Mouse (Mus musculus) spleen, adult 2 months (tissue): ENCODE data around the gene Edar. TPM values are rescaled to one million over a fixed set of nuclear protein-coding genes. Genes with fewer than 3 reads are reported as not detected.

ENCODE experiments used
- DNase-seq, 2 experiments: peaks; one replicate each; pipeline versions ENCODE4 v3.0.0 to v3.0.0-alpha.2; 2012 to 2021; ENCODE audit warnings: low spot score in 2 of 2, low read depth in 1 of 2
- H3K27ac ChIP-seq: fragments of 200-500 bp; 2 replicates; pipeline ENCODE4 v1.5.1; 2012; ENCODE audit warnings: low read length, inconsistent platforms; ENCODE audit not compliant: insufficient read depth
- H3K27me3 ChIP-seq: fragments of 200-500 bp; 2 replicates; pipeline ENCODE4 v1.6.1; 2012; ENCODE audit warnings: mild to moderate bottlenecking, moderate library complexity, low read length, inconsistent platforms; ENCODE audit not compliant: control insufficient read depth, insufficient read depth
- H3K36me3 ChIP-seq: fragments of 200-500 bp; 2 replicates; pipeline ENCODE4 v1.6.1; 2012; ENCODE audit warnings: mild to moderate bottlenecking, low read length, inconsistent platforms; ENCODE audit not compliant: control insufficient read depth, insufficient read depth
- H3K4me1 ChIP-seq: fragments of 200-500 bp; 2 replicates; pipeline ENCODE4 v1.6.1; 2011; ENCODE audit warnings: inconsistent platforms; ENCODE audit not compliant: control insufficient read depth, insufficient read depth, insufficient read length
- H3K4me3 ChIP-seq: fragments of 200-500 bp; 2 replicates; pipeline ENCODE4 v1.5.1; 2011; ENCODE audit warnings: mild to moderate bottlenecking, inconsistent platforms; ENCODE audit not compliant: insufficient read depth, insufficient read length; ENCODE audit errors: extremely low read depth
- CTCF ChIP-seq: fragments of 200-500 bp; IDR thresholded peaks from 2 replicates; pipeline ENCODE4 v1.5.1; 2011; ENCODE audit warnings: mild to moderate bottlenecking, inconsistent platforms; ENCODE audit not compliant: insufficient read depth, insufficient read length, insufficient replicate concordance; ENCODE audit errors: extremely low read depth
- POLR2A ChIP-seq: fragments of 200-500 bp; IDR thresholded peaks from 2 replicates; pipeline ENCODE4 v1.6.1; 2011; ENCODE audit warnings: low read depth, low read length, inconsistent platforms
- WGBS: fragments of 180-500 bp; shearing (Covaris S2); methylation state at CpG from one replicate; pipeline ENCODE4 v1.1.7; 2018; 5-methylcytosine and 5-hydroxymethylcytosine counted together
- polyA plus RNA-seq: library from polyadenylated mRNA; depleted of rRNA; stranded (reverse); fragments of >200 nt; gene quantifications from 2 replicates; pipeline ENCODE4 v1.2.3, GENCODE M21; 2012

The Edar gene
- polyA plus RNA-seq, 1 experiment, result 0.72 TPM

DNA sequence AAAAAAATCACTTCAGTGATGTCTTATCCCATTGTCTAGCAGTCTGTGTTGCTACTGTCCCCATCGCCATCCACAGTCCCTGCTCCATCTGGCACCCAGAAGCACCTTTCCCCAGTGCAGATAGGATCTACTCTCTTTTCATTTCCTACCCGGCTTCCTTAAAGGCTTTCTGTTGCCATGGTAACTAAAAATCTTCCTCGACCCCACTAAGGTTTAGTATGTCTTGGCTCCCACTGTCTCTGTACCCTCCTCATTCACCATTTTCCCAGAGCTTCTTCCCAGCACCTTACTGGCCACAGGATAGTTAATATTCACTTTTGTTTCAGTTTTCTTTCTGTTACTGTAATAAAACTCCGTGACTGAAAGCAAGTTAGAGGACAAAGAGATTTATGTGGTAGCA, 24.7 kb upstream of the Edar start:
- WGBS, result 31% methylated on average over 4 of the region's 4 CpGs
- H3K4me1 ChIP-seq, result no peaks in the 10 kb centered on the region
- H3K36me3 ChIP-seq, result no peaks in the 10 kb centered on the region
- H3K27me3 ChIP-seq, result no peaks in the 10 kb centered on the region
- no peak for DNase-seq
- H3K27ac ChIP-seq, result no peak overlapping the region
- no peak for TF ChIP-seq POLR2A
- no peak for TF ChIP-seq CTCF
- H3K4me3 ChIP-seq, result no peak overlapping the region

DNA sequence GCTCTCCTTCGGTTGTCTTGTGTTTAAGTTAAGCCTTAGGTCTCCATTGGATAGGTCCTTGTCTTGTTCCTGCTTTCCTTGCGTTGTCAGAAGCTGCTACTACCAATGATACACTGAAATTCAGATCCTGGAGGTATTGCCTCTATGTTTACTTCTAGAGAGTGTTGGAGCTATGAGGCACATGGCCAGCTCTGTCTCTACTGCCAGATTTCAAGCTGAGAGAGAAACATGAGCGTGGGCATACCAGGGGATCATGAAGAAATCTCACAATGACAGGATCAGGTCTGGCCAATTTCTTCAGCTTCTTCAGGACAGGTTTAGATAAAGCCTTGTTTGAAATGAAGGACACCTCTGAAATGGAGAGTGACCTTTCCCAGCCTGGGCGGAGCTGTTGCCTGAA, 23.5 kb upstream of the Edar start:
- no peaks in the 10 kb centered on the region for H3K4me1 ChIP-seq
- no peak for DNase-seq
- H3K4me3 ChIP-seq, result no peak overlapping the region
- H3K27ac ChIP-seq, result no peak overlapping the region
- H3K27me3 ChIP-seq, result no peaks in the 10 kb centered on the region
- WGBS, result 87% methylated on average over 4 of the region's 4 CpGs
- no peaks in the 10 kb centered on the region for H3K36me3 ChIP-seq
- TF ChIP-seq CTCF (no peak), POLR2A (no peak)

GRCm38 (mm10) chr10:58691051-58691450, 15.6 kb upstream of the Edar start:
- H3K36me3 ChIP-seq, result no peaks in the 10 kb centered on the region
- H3K4me3 ChIP-seq, result no peak overlapping the region
- 66% methylated on average over 7 of the region's 7 CpGs for WGBS
- no peak for DNase-seq
- H3K4me1 ChIP-seq, result no peaks in the 10 kb centered on the region
- H3K27me3 ChIP-seq, result no peaks in the 10 kb centered on the region
- TF ChIP-seq CTCF (no peak), POLR2A (no peak)
- no peak overlapping the region for H3K27ac ChIP-seq

GRCm38 (mm10) chr10:58679298-58679697, 3.8 kb upstream of the Edar start:
- no peak overlapping the region for H3K27ac ChIP-seq
- no peak for DNase-seq
- H3K4me3 ChIP-seq, result no peak overlapping the region
- H3K4me1 ChIP-seq, result no peaks in the 10 kb centered on the region
- no peaks in the 10 kb centered on the region for H3K27me3 ChIP-seq
- H3K36me3 ChIP-seq, result no peaks in the 10 kb centered on the region
- TF ChIP-seq POLR2A (no peak), CTCF (no peak)
- 83% methylated on average over 6 of the region's 6 CpGs for WGBS

DNA sequence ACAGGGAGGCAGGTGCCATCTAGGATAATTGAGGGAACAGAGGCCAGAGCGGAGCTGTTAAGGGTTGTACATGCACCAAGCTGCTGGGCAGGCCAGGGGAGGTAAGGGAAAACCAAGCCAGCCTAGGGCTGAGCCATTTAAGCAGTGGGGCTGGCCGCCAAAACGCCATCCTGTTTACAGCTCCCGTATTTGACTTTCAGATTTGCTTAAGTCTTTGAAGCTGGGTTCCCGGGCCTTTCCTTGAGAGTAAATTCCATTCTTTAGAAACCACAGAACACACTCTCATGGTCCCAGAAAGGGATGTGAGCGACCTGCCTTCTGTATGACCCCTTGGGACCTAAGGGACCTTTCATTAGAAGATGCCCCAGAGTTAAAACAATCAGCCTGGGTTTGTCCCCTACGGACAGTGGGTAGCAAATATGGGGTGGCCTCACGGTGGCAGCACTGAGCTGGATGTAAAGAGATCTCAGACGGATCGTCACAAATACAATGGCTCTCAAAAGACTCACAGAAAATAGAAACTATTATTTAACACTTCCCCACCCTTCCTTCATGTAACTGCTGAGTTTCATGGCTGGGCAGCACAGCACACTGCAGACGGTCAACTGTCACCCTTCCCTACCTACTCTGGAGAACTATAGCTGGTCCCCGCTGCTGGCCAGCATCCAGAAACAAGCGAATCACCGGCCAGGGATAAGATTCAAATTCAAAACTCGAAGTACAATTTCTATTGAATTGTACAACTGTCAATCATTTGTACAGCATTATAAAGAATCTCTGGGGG, 2.0 kb downstream of the Edar start:
- DNase-seq, result peak in 1 of 2 experiments; percentile 58
- TF ChIP-seq POLR2A, result no peak
- peak; percentile 36; the same call in 1 of the 2 replicates for TF ChIP-seq CTCF
- H3K36me3 ChIP-seq, result no peaks in the 10 kb centered on the region
- H3K4me1 ChIP-seq, result no peaks in the 10 kb centered on the region
- H3K4me3 ChIP-seq, result no peak overlapping the region
- WGBS, result 45% methylated on average over 15 of the region's 15 CpGs
- H3K27me3 ChIP-seq, result no peaks in the 10 kb centered on the region
- no peak overlapping the region for H3K27ac ChIP-seq

DNA sequence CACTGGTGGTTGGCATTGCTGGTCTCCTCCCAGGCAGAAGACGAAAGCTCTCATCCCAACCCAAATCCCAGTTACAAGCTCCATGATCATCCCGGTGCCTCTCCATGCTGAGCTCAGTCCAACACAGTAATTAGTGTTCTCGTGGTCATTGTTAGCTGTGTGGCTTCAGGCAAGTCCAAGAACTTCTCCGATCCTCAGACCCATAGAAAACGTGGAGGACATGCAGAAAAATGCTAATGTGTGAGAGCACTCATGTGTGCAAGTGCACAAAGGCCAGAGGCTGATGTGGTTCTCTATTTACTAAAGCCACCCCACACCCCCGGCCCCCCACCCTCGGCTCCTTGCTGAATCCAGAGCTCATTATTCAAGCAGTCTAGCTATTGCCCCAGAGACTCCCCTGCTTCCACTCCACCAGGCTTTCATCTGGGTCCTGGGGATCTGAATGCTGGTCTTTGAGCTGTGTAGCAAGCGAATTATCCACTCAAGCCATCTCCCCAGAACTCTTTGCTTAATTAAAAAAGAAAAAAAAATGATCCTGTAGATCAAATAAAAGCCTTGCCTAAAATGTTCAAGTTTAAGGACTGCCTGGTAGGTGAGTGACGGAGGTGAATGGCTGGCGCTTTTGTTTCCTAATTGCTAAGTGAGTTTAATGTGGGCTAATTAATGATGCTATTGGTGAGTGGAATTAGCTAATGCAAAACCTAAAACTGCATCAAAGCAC, 2.7 kb downstream of the Edar start:
- no peak overlapping the region for H3K4me3 ChIP-seq
- no peak for DNase-seq
- no peaks in the 10 kb centered on the region for H3K4me1 ChIP-seq
- WGBS, result 82% methylated on average over 10 of the region's 10 CpGs
- no peaks in the 10 kb centered on the region for H3K36me3 ChIP-seq
- H3K27me3 ChIP-seq, result no peaks in the 10 kb centered on the region
- no peak overlapping the region for H3K27ac ChIP-seq
- TF ChIP-seq CTCF (no peak), POLR2A (no peak)

DNA sequence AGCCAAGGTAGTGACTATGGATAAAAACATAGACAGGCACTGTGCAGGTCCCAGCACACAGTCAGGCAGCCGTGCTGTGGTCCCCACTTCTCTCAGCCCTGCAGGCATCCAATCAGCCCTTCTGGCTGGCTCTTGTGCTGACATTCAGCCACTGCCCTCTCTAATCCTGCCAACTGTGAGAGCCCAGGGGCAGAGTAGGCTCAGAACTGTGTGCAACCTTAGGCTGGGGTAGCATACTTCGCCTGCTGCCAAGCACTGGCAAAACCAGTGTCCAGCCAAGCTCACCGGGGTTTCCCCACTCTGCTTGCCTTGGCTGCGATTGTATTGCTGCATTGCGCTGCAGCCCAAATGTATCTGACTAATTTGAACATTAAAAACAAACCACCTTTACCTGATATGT, 11.6 kb downstream of the Edar start:
- DNase-seq, result no peak
- TF ChIP-seq CTCF (no peak), POLR2A (no peak)
- WGBS, result 82% methylated on average over 5 of the region's 5 CpGs

More for the DNA sequence above, 11.6 kb downstream of the Edar start:
- Histone ChIP-seq H3K4me1 (no peaks in the 10 kb centered on the region), H3K27me3 (no peaks in the 10 kb centered on the region), H3K27ac (no peak overlapping the region), H3K36me3 (no peaks in the 10 kb centered on the region), H3K4me3 (no peak overlapping the region)
